Mouse (Mus musculus) cortical plate, adult 2 months (tissue): ENCODE measurements around the gene Slc27a1. TPM values are rescaled to one million over a fixed set of nuclear protein-coding genes. Genes with fewer than 3 reads are reported as not detected.
A peak's percentile ranks its signal among the peaks of the same experiment; 100 is the strongest.
"Not testable (repeated sequence)": the region's sequence is repeated elsewhere in the genome, so short reads cannot be mapped to it uniquely, and the experiment has no call there.

ENCODE experiments used
- H3K27ac ChIP-seq: fragments of 200-500 bp; 2 replicates; pipeline ENCODE4 v1.5.1; 2012; ENCODE audit warnings: low read length, control low read depth, inconsistent platforms; ENCODE audit not compliant: insufficient read depth
- H3K4me1 ChIP-seq: fragments of 200-500 bp; 2 replicates; pipeline ENCODE4 v1.6.1; 2011; ENCODE audit warnings: low read length; ENCODE audit not compliant: control insufficient read depth, insufficient read depth
- H3K4me3 ChIP-seq: fragments of 200-500 bp; 2 replicates; pipeline ENCODE4 v1.5.1; 2011; ENCODE audit warnings: mild to moderate bottlenecking, low read length, control low read depth; ENCODE audit not compliant: insufficient read depth
- CTCF ChIP-seq: fragments of 200-500 bp; IDR thresholded peaks from 2 replicates; pipeline ENCODE4 v1.5.1; 2011; ENCODE audit warnings: mild to moderate bottlenecking, control low read depth, low read length; ENCODE audit not compliant: insufficient read depth; ENCODE audit errors: extremely low read depth
- POLR2A ChIP-seq: fragments of 200-500 bp; IDR thresholded peaks from 2 replicates; pipeline ENCODE4 v1.6.1; 2011; ENCODE audit warnings: mild to moderate bottlenecking, low read length, control low read depth; ENCODE audit not compliant: insufficient read depth; ENCODE audit errors: extremely low read depth
- polyA plus RNA-seq: library from polyadenylated mRNA; depleted of rRNA; stranded (reverse); fragments of >200 nt; gene quantifications from 2 replicates; pipeline ENCODE4 v1.2.3, GENCODE M21; 2012; rRNA removed

Slc27a1 gene
- polyA plus RNA-seq, result 146 and 167 TPM in 2 replicates

- TF ChIP-seq POLR2A (peak; percentile 35; the same call in 1 of the 2 replicates), CTCF (no peak)
- Histone ChIP-seq H3K4me3 (peak within 1 kb of the TSS; percentile 58), H3K27ac (peak within 1 kb of the TSS; percentile 47), H3K4me1 (peaks cover 5% of the 10 kb centered on the region; the same call in 1 of the 2 replicates)
These were observed at the start of gene Slc27a1 for GRCm38 (mm10) chr8:71568387-71568937. Gene Slc27a1, plus strand, starts transcription at chr8:71568882.

- not testable (repeated sequence) for H3K4me3 ChIP-seq, H3K4me1 ChIP-seq, H3K27ac ChIP-seq
- TF ChIP-seq CTCF, result peak; percentile 58
These were observed 49.5 kb upstream of the Slc27a1 start for GRCm38 (mm10) chr8:71519037-71519825.

GRCm38 (mm10) chr8:71521634-71522033 is 47.0 kb upstream of the Slc27a1 start:
- Histone ChIP-seq H3K27ac (no peak overlapping the region), H3K4me1 (no peaks in the 10 kb centered on the region), H3K4me3 (no peak overlapping the region)
- no peak for TF ChIP-seq POLR2A
- peak; percentile 88 for TF ChIP-seq CTCF

GRCm38 (mm10) chr8:71525226-71526050 is 43.2 kb upstream of the Slc27a1 start, which contains the start of gene Ccdc194:
Gene Ccdc194, minus strand, starts transcription at chr8:71525711.
- H3K4me3 ChIP-seq, result no peak within 1 kb of the TSS
- H3K4me1 ChIP-seq, result no peaks in the 10 kb centered on the region
- TF ChIP-seq CTCF (no peak), POLR2A (no peak)
- no peak within 1 kb of the TSS for H3K27ac ChIP-seq

DNA sequence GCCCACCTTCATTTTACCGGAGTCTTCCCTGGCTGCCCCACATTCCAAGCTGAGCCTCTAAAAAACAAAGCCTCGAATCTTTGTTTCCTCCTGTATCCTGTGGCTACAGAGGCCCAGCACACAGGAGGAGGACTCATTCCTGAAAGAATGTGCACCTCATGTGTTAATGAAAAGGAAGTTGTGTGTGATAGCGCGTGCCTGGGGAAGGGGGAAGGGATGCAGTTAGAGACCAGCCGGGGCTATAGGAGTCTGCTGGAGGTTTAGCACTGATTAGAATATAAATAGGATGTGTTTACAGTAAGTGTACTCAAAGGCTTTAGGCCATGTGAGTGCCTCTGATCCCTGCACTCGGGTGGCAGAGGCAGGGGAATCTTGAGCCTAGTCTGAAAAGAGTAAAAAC is 42.4 kb upstream of the Slc27a1 start:
- Histone ChIP-seq H3K4me3 (no peak overlapping the region), H3K27ac (no peak overlapping the region), H3K4me1 (no peaks in the 10 kb centered on the region)
- TF ChIP-seq CTCF, result no peak
- TF ChIP-seq POLR2A, result no peak

GRCm38 (mm10) chr8:71527162-71527870 is 41.4 kb upstream of the Slc27a1 start:
- TF ChIP-seq POLR2A (no peak), CTCF (no peak)
- Histone ChIP-seq H3K4me3 (no peak overlapping the region), H3K27ac (no peak overlapping the region), H3K4me1 (no peaks in the 10 kb centered on the region)

DNA sequence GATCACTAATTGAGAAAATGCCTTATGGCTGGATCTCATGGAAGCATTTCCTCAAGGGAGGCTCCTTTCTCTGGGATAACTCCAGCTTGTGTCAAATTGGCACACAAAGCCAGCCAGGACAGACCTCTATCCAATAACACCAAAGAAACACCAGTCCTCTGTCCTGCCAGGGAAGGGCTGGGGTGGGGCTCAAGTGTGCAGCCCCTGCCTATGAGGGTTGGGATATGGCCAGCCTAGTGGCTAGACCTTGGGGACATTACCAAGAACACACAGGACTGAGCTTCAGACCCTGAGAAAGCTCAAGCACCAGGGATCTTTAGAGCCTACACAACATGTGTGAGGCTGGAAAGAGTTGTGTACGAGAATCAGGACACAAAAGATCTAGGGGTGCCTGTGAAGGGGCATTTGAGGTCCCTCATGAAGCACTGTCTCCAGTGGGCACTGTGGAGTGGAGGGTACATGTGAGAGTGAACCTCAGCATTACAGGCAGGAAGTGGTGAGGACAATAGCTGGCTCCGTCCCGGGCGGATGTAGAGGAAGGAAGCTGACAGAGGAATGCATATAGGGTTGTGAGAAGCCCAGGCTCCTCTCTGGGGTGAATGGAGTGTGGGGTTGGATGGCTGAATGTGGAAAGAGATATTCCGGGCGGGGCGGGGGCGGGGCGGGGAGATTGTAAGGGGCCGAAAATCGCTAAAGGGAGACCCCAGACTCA is 40.2 kb upstream of the Slc27a1 start:
- Histone ChIP-seq H3K4me1 (no peaks in the 10 kb centered on the region), H3K4me3 (no peak overlapping the region), H3K27ac (0 out of 2 replicates have a peak overlapping the region, but pooled peaks have one; percentile 12)
- no peak for TF ChIP-seq POLR2A
- no peak for TF ChIP-seq CTCF

- TF ChIP-seq CTCF, result peak; percentile 43
- H3K4me1 ChIP-seq, H3K4me3 ChIP-seq, H3K27ac ChIP-seq: not testable (repeated sequence)
These were observed 37.8 kb upstream of the Slc27a1 start for GRCm38 (mm10) chr8:71530735-71531467.
